Mouse (Mus musculus) G1E (cell line): Measurements from ENCODE around the gene Dcp1a.

Experiments
- CTCF ChIP-seq: IDR thresholded peaks from 2 replicates; pipeline ENCODE4 v1.5.1; 2012; ENCODE audit warnings: low read depth, low read length, inconsistent platforms, mixed read lengths
- GATA1 ChIP-seq: IDR thresholded peaks from 2 replicates; pipeline ENCODE4 v1.6.1; 2012; ENCODE audit warnings: borderline replicate concordance, low read length, inconsistent platforms, mixed read lengths
- GATA2 ChIP-seq: IDR thresholded peaks from 2 replicates; pipeline ENCODE4 v1.6.1; 2012; ENCODE audit warnings: low read depth, low read length, inconsistent platforms, borderline replicate concordance
- POLR2AphosphoS5 ChIP-seq: IDR thresholded peaks from 2 replicates; pipeline ENCODE4 v1.6.1; 2012; ENCODE audit warnings: low read depth, low read length, inconsistent platforms; ENCODE audit not compliant: insufficient replicate concordance
- TAL1 ChIP-seq: conservative IDR thresholded peaks from 2 replicates; pipeline ENCODE4 v1.6.1; 2012; ENCODE audit warnings: low read depth, low read length, inconsistent platforms, mixed read lengths

DNA sequence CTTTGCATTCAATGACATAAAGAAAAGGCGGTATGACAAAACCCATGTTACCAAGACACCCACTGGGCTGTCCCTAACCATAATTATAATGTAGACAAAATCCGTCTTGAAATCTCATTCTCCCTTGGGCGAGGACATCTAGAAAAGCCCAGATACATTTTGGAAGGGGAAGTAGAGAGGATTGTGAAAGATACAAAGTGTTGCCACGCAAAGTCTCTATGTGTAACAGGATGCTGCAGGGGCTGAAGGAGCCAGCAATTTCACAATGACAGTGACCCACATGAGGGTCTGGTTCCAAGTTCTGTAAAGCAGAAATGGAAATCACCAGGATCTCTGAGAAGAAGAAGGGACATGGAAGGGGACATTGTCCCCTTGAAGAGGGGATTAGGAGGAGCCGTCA is 44.0 kb upstream of the Dcp1a start:
- TF ChIP-seq POLR2AphosphoS5 (no peak), CTCF (no peak), TAL1 (no peak), GATA1 (no peak), GATA2 (no peak)
